Mouse (Mus musculus): Measurements from ENCODE around the gene Neb. TPM values are rescaled to one million over a fixed set of nuclear protein-coding genes. Genes with fewer than 3 reads are reported as not detected.

The Neb gene
- polyA plus RNA-seq, 1 experiment, result 60.8 TPM

- no peak overlapping the region for H3K4me3 ChIP-seq
- H3ac ChIP-seq (ENCODE audit: control insufficient read depth, insufficient read length), result no peak overlapping the region
- TF ChIP-seq MYOG (IDR thresholded peaks at IDR 0.05; ENCODE audit: control insufficient read depth in 1 of 3, insufficient read depth in 1 of 3, insufficient read length in 2 of 3, low read depth in 2 of 3) (peak in 2 of 3 experiments; percentile 70 to 84), TCF3 (IDR thresholded peaks at IDR 0.05; ENCODE audit: insufficient read length, low read depth) (peak; percentile 4), USF1 (IDR thresholded peaks at IDR 0.05; ENCODE audit: low read depth) (no peak), POLR2A (IDR thresholded peaks at IDR 0.05; ENCODE audit: insufficient read length, low read depth) (no peak), MYOD1 (IDR thresholded peaks at IDR 0.05; ENCODE audit: control insufficient read depth in 1 of 3, insufficient read length in 2 of 3, low read depth in 2 of 3) (peak in 2 of 3 experiments; percentile 84 to 93), TCF12 (IDR thresholded peaks at IDR 0.05; ENCODE audit: insufficient read depth, poor library complexity, severe bottlenecking) (peak; percentile 24), SRF (IDR thresholded peaks at IDR 0.05; ENCODE audit: control insufficient read depth, insufficient read length, low read depth) (no peak)
- H3K79me2 ChIP-seq (ENCODE audit: control insufficient read depth, insufficient read depth), result peaks cover 5% of the 10 kb centered on the region
- no peaks in the 10 kb centered on the region for H3K27me3 ChIP-seq (ENCODE audit: control insufficient read depth, insufficient read depth, insufficient read length)
- peaks cover 62% of the 10 kb centered on the region for H3K36me3 ChIP-seq (ENCODE audit: control insufficient read depth, insufficient read depth)
- H3K4me2 ChIP-seq (ENCODE audit: low read depth), result no peak overlapping the region
Observed at GRCm38 (mm10) chr2:52405238-52405637, 27.0 kb upstream of the Neb start.

DNA sequence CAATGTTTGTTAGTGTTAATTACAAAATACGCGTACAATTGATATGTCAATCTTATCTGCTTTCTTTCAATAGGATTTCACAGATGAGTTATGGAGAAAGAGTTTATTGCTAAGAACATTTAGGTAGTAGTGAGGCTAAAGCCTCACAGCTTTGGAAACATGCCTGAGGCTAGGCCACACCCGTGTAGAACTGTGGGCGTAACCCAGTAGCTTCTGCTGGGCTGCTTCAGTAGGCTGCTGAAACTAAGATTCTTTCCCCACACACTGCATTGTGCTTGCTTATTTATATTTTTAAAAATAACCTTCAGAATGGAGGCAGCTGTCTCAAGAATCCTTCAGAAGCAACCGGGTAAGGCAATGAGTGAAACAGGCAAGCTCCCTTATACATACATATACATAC lies 16.3 kb upstream of the Neb start:
- TF ChIP-seq POLR2A (IDR thresholded peaks at IDR 0.05; ENCODE audit: insufficient read length, low read depth) (no peak), MYOG (IDR thresholded peaks at IDR 0.05; ENCODE audit: control insufficient read depth in 1 of 3, insufficient read depth in 1 of 3, insufficient read length in 2 of 3, low read depth in 2 of 3) (no peak), E2F4 (IDR thresholded peaks at IDR 0.05; ENCODE audit: insufficient read depth) (no peak), TCF3 (IDR thresholded peaks at IDR 0.05; ENCODE audit: insufficient read length, low read depth) (no peak), TCF12 (IDR thresholded peaks at IDR 0.05; ENCODE audit: insufficient read depth, poor library complexity, severe bottlenecking) (no peak), CEBPB (IDR thresholded peaks at IDR 0.05; ENCODE audit: insufficient read depth, poor library complexity, severe bottlenecking) (no peak), SRF (IDR thresholded peaks at IDR 0.05; ENCODE audit: control insufficient read depth, insufficient read length, low read depth) (no peak), MYOD1 (IDR thresholded peaks at IDR 0.05; ENCODE audit: control insufficient read depth in 1 of 3, insufficient read length in 2 of 3, low read depth in 2 of 3) (no peak), POLR2AphosphoS2 (IDR thresholded peaks at IDR 0.05; ENCODE audit: insufficient read length, low read depth) (no peak), USF1 (IDR thresholded peaks at IDR 0.05; ENCODE audit: low read depth) (no peak), REST (IDR thresholded peaks at IDR 0.05; ENCODE audit: insufficient read depth, insufficient read length) (no peak), MAX (IDR thresholded peaks at IDR 0.05; ENCODE audit: low read depth) (no peak)
- no peaks in the 10 kb centered on the region for H3K27me3 ChIP-seq (ENCODE audit: control insufficient read depth, insufficient read depth, insufficient read length)
- H3ac ChIP-seq (ENCODE audit: control insufficient read depth, insufficient read length), result no peak overlapping the region
- no peaks in the 10 kb centered on the region for H3K36me3 ChIP-seq (ENCODE audit: control insufficient read depth, insufficient read depth)
- H3K79me2 ChIP-seq (ENCODE audit: control insufficient read depth, insufficient read depth), result no peaks in the 10 kb centered on the region
- no peak overlapping the region for H3K4me3 ChIP-seq
- H3K4me2 ChIP-seq (ENCODE audit: low read depth), result peak overlapping the region; percentile 34

GRCm38 (mm10) chr2:52390415-52390975 lies 12.2 kb upstream of the Neb start:
- H3ac ChIP-seq (ENCODE audit: control insufficient read depth, insufficient read length), result no peak overlapping the region
- peak overlapping the region; percentile 31 for H3K4me2 ChIP-seq (ENCODE audit: low read depth)
- no peaks in the 10 kb centered on the region for H3K27me3 ChIP-seq (ENCODE audit: control insufficient read depth, insufficient read depth, insufficient read length)
- no peak overlapping the region for H3K4me3 ChIP-seq
- H3K79me2 ChIP-seq (ENCODE audit: control insufficient read depth, insufficient read depth), result no peaks in the 10 kb centered on the region
- TF ChIP-seq SRF (IDR thresholded peaks at IDR 0.05; ENCODE audit: control insufficient read depth, insufficient read length, low read depth) (no peak), MYOG (IDR thresholded peaks at IDR 0.05; ENCODE audit: control insufficient read depth in 1 of 3, insufficient read depth in 1 of 3, insufficient read length in 2 of 3, low read depth in 2 of 3) (peak in 2 of 3 experiments; percentile 57 to 67), E2F4 (IDR thresholded peaks at IDR 0.05; ENCODE audit: insufficient read depth) (no peak), TCF12 (IDR thresholded peaks at IDR 0.05; ENCODE audit: insufficient read depth, poor library complexity, severe bottlenecking) (peak; percentile 80), REST (IDR thresholded peaks at IDR 0.05; ENCODE audit: insufficient read depth, insufficient read length) (no peak), POLR2AphosphoS2 (IDR thresholded peaks at IDR 0.05; ENCODE audit: insufficient read length, low read depth) (no peak), CEBPB (IDR thresholded peaks at IDR 0.05; ENCODE audit: insufficient read depth, poor library complexity, severe bottlenecking) (no peak), TCF3 (IDR thresholded peaks at IDR 0.05; ENCODE audit: insufficient read length, low read depth) (peak; percentile 49), MAX (IDR thresholded peaks at IDR 0.05; ENCODE audit: low read depth) (no peak), USF1 (IDR thresholded peaks at IDR 0.05; ENCODE audit: low read depth) (no peak), POLR2A (IDR thresholded peaks at IDR 0.05; ENCODE audit: insufficient read length, low read depth) (no peak), MYOD1 (IDR thresholded peaks at IDR 0.05; ENCODE audit: control insufficient read depth in 1 of 3, insufficient read length in 2 of 3, low read depth in 2 of 3) (peak; percentile 94 to 98 (median 98))
- H3K36me3 ChIP-seq (ENCODE audit: control insufficient read depth, insufficient read depth), result no peaks in the 10 kb centered on the region

- no peaks in the 10 kb centered on the region for H3K27me3 ChIP-seq (ENCODE audit: control insufficient read depth, insufficient read depth, insufficient read length)
- TF ChIP-seq SRF (IDR thresholded peaks at IDR 0.05; ENCODE audit: control insufficient read depth, insufficient read length, low read depth), result no peak
- TF ChIP-seq E2F4 (IDR thresholded peaks at IDR 0.05; ENCODE audit: insufficient read depth), result no peak
- no peak for TF ChIP-seq CEBPB (IDR thresholded peaks at IDR 0.05; ENCODE audit: insufficient read depth, poor library complexity, severe bottlenecking)
- TF ChIP-seq TCF12 (IDR thresholded peaks at IDR 0.05; ENCODE audit: insufficient read depth, poor library complexity, severe bottlenecking), result no peak
- no peak for TF ChIP-seq MAX (IDR thresholded peaks at IDR 0.05; ENCODE audit: low read depth)
- TF ChIP-seq REST (IDR thresholded peaks at IDR 0.05; ENCODE audit: insufficient read depth, insufficient read length), result no peak
- no peak for TF ChIP-seq MYOD1 (IDR thresholded peaks at IDR 0.05; ENCODE audit: control insufficient read depth in 1 of 3, insufficient read length in 2 of 3, low read depth in 2 of 3)
- TF ChIP-seq MYOG (IDR thresholded peaks at IDR 0.05; ENCODE audit: control insufficient read depth in 1 of 3, insufficient read depth in 1 of 3, insufficient read length in 2 of 3, low read depth in 2 of 3), result no peak
- TF ChIP-seq POLR2A (IDR thresholded peaks at IDR 0.05; ENCODE audit: insufficient read length, low read depth), result no peak
- no peak for TF ChIP-seq USF1 (IDR thresholded peaks at IDR 0.05; ENCODE audit: low read depth)
- TF ChIP-seq TCF3 (IDR thresholded peaks at IDR 0.05; ENCODE audit: insufficient read length, low read depth), result no peak
- TF ChIP-seq POLR2AphosphoS2 (IDR thresholded peaks at IDR 0.05; ENCODE audit: insufficient read length, low read depth), result no peak
- no peaks in the 10 kb centered on the region for H3K79me2 ChIP-seq (ENCODE audit: control insufficient read depth, insufficient read depth)
- H3K36me3 ChIP-seq (ENCODE audit: control insufficient read depth, insufficient read depth), result no peaks in the 10 kb centered on the region
- no peak overlapping the region for H3ac ChIP-seq (ENCODE audit: control insufficient read depth, insufficient read length)
- H3K4me3 ChIP-seq, result no peak overlapping the region
- no peak overlapping the region for H3K4me2 ChIP-seq (ENCODE audit: low read depth)
Observed at GRCm38 (mm10) chr2:52389975-52390374, 11.7 kb upstream of the Neb start.
